Mouse (Mus musculus) layer of hippocampus, adult 11-12 months (tissue): ENCODE measurements around the gene Csrp2.

Experiments
- DNase-seq: peaks from one replicate; pipeline ENCODE4 v3.0.0; 2022; ENCODE audit warnings: low spot score

Csrp2 gene

DNA sequence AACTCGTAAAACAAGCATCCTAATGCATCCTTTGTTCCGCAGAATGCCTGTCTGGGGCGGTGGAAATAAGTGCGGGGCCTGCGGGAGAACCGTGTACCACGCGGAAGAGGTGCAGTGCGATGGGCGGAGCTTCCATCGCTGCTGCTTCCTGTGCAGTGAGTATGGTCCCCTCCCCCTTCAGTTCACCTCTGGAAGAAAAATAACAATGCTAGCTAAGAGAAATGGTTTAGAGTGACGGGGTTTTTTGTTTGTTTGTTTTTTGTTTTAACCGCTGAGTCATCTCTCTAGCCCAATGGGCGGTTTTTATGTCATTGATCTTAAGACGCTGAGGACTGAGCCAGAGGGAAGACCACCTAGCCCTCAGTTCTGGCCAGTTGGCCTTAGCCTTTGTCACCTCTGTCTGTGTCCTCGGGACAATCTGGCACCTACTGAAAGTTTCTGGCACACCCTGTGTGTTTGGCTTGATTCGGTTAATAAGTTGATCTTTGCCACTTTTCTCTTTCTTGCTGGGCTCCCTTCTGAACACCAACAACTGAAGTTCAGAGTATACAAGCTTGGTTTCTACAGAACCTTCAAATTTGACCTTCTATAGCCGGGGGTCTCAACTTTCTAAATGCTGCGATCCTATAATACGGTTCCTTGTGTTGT lies 12.4 kb downstream of the Csrp2 start:
- DNase-seq: no peak

DNA sequence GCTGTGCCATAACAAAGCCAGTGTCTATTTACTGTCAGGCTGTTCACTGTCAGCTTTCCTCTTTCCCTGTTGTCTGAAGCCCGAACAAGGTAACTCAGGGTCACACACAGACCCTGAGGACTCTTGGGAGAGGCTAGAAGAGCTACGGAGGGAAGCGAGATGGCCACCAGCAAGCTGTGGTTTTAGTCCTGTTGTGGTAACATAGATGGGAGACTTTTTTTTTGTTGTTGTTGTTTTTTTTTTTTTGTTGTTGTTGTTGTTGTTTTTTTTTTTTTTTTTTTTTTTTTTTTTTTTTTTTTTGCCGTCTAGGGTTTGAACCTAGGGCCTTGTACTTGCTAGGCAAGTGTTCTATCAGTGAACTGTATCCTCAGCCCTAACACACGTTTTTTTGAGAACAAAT lies 14.0 kb downstream of the Csrp2 start:
- no peak for DNase-seq

DNA sequence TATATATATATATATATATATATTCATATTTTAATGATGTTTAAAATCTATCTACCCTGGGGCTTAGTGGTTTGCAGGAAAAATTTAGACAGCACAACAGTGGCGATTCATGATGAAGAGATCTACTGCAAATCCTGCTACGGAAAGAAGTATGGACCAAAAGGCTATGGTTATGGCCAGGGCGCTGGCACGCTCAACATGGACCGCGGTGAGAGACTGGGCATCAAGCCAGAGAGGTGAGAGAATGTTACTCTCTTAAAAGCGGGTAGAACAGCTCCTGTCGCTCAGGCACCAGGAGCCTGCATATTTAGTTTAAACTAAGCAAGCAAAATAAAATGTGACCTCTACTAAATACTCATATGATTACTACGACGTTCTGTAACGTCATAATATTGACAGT lies 15.5 kb downstream of the Csrp2 start:
- no peak for DNase-seq

GRCm38 (mm10) chr10:110935669-110936068 lies 16.1 kb downstream of the Csrp2 start:
- no peak for DNase-seq

DNA sequence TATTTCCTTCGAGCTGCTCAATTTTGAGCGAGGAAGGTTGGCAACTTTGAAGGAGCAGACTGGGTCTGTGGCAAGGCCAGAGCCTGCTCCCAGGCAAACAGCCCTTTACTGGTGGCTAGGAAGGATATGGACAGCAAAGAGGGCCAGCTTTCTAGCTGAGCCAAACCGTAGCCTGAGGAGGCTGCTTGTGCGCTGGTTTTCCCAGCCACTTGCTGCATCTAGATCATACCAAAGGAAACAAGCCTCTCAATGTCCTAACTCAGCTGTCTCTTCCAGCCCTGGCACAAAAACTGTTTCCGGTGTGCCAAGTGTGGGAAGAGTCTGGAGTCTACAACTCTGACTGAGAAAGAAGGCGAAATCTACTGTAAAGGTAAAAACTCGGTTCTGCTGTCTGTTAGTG lies 18.8 kb downstream of the Csrp2 start:
- no peak for DNase-seq

- peak; percentile 71 for DNase-seq
Measured at GRCm38 (mm10) chr10:110938841-110939549, 19.4 kb downstream of the Csrp2 start.

- no peak for DNase-seq
Measured at GRCm38 (mm10) chr10:110939717-110940116, 20.1 kb downstream of the Csrp2 start.

- no peak for DNase-seq
Measured at GRCm38 (mm10) chr10:110940740-110941398, 21.3 kb downstream of the Csrp2 start.

DNA sequence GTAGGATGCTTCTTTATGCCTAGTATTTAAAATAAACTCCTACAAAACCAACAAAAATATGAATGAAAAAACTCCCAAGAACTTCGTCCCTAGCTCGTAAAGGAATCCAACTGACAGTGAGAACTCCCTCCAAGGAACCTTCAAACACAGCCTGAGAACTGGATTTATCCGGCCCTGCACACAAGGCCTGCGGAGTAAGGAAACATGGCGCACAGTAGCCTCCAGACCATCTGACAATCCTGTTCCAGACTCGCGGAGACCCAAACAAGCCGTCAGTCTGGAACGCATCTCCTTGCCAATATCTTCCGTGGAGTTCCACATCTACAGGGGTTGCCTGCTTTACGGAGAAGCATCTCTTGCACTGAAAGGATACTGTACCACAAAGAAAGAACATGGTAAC lies 22.4 kb downstream of the Csrp2 start:
- DNase-seq: no peak

- DNase-seq: no peak
Measured at GRCm38 (mm10) chr10:110942806-110943205, 23.2 kb downstream of the Csrp2 start.

GRCm38 (mm10) chr10:110944175-110944574 lies 24.6 kb downstream of the Csrp2 start:
- no peak for DNase-seq

- DNase-seq: no peak
Measured at GRCm38 (mm10) chr10:110945966-110946365, 26.4 kb downstream of the Csrp2 start.

DNA sequence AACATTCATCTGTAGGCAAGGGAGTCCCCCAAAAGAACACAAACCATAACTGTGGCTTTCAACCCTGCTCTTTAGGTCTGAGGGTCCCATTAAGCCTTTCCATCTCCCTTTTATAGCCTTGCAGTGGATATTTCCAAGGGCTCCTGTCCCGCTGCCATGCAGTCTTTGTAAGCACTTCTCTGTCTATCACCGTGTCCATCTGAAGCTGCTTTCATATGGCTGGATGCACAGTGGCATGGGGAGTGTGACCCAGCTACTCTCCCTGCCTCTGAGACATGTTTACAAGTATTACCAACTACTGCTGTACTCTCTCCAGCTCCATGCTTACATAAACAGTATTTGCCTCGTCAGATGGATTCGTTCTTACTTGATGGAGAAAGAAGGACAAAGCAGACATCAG lies 28.0 kb downstream of the Csrp2 start:
- no peak for DNase-seq

DNA sequence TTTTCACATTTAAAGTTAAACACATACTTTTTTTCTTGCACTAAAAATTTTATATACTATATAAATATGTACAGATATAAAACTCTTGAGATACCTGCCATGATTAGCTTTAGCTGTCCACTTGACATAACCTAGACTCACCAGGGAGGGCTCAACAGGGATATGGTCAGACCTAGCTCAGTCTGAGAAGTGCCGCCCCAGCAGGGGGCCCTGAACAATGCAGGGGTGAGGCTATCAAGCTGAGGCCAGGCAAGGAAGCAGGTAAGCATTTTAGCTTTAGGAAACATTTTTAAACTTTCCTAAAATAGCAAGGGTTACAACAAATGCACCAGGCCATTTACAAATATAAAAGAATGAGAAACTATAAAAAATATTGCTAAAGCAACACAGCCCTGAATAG lies 31.5 kb downstream of the Csrp2 start:
- DNase-seq: no peak

- no peak for DNase-seq
Measured at GRCm38 (mm10) chr10:110951748-110952147, 32.2 kb downstream of the Csrp2 start.

GRCm38 (mm10) chr10:110952271-110952670 lies 32.7 kb downstream of the Csrp2 start:
- no peak for DNase-seq

- DNase-seq: peak; percentile 67
Measured at GRCm38 (mm10) chr10:110952937-110953451, 33.4 kb downstream of the Csrp2 start.

DNA sequence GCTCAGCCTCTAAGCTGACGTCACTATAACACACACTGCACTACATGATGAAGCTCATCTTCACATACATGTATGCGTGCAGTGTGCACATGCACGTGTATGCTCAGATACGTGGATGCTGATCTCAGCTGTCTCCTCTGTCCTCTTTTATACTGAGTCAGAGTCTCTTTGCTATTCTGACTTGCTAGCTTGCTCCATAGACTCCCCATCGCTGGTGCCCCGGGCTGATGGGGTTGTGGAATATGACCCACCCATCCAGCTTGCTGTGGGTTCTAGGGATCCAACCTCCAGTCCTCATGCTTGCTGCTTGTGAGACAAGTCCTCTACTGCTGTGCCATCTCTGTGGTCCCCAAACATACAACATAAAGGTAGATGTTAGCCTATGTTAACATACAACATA lies 39.3 kb downstream of the Csrp2 start:
- DNase-seq: no peak

DNA sequence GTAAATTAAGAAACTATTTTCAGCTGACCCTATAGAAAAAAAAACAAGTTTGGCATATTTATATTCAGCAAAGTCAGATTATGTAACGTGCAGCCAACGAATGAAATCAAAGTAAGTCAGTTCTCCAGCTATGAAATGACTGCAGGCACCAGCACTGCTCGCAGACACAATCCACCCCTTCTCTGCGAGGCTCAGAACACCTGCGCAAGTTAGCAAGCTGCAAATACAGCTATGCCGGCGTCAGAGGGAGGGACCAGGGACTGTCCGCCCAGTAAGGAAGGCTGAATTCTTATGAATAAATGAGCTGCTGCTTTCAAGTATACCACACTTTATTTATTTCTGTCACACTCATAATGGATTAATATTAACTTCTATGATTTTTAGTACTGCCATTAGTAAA lies 40.2 kb downstream of the Csrp2 start:
- DNase-seq: no peak

DNA sequence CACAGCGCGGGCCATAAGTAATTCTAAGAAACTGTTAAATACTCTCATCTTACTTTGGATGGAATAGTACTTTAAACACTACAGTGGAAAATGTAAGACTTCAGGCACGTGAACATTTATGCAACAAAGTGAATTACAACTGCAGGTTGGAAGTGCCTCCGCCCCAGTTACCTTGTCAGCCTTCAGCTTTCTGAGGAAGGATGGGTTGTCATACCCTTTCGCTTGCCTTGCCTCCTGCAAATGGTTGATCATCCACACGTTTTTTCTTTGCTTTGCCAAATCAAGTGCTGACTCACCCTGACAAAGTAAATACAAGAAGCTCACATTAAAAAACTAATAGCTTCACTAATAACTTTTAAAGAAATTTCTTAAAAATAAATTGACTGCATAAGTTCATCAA lies 41.3 kb downstream of the Csrp2 start:
- no peak for DNase-seq

DNA sequence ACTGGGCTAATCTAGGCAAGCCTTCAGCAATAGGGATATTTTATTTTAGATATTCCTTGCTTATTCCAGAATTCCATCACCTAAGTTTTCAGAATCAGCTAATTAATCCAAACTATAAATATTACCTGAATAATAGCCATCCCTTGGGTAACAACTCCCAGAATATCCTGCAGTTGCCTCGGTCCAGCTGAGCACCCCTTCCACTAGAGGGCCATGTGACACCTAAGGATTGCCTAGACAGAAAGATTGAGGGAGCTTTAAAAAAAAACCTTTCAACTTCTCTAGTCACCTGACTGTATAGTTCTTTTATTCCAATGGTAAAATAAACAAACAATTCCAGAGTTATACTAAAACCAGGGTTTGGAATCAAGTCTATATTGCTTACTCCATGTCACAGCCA lies 42.6 kb downstream of the Csrp2 start:
- DNase-seq: no peak

GRCm38 (mm10) chr10:110971044-110971443 lies 51.5 kb downstream of the Csrp2 start:
- DNase-seq: no peak

- no peak for DNase-seq
Measured at GRCm38 (mm10) chr10:110971483-110971882, 51.9 kb downstream of the Csrp2 start.
